Mouse (Mus musculus) ES-E14 (cell line): ENCODE data around the gene Als2.

Source experiments
- MAFK ChIP-seq: IDR thresholded peaks from 2 replicates; pipeline ENCODE4 v1.6.1; 2014; ENCODE audit warnings: mild to moderate bottlenecking, low read depth, low read length, inconsistent platforms; ENCODE audit not compliant: insufficient read depth
- ZC3H11A ChIP-seq: IDR thresholded peaks from 2 replicates; pipeline ENCODE4 v1.6.1; 2012; ENCODE audit warnings: low read depth, mild to moderate bottlenecking, inconsistent platforms, low read length, borderline replicate concordance

GRCm38 (mm10) chr1:59160871-59161270, 76.2 kb downstream of the Als2 start:
- TF ChIP-seq ZC3H11A (no peak), MAFK (no peak)
